ENCODE assay signal across 15 mouse cellular contexts in genomic region chr10:112742123-112742522, GRCm38 (mm10).
A peak's percentile ranks its signal among the peaks of the same experiment; 100 is the strongest.
DNase-seq lines count a peak whose midpoint lies in the region; TF ChIP-seq lines count a peak whose summit lies in the region.
"Had no signal": no experiment of that assay in that cellular context is flagged by ENCODE, and none has a peak within 500 bp of the region (broad histone marks: within the 10 kb centered on the region; RNA-seq: fewer than 3 reads in every experiment).

No protein-coding gene starts in this region.

- TF ChIP-seq POLR2A in CH12.LX (IDR thresholded peaks at IDR 0.05; ENCODE audit: low read depth, low read length), result no peak

- peak; percentile 76 for DNase-seq in CH12.LX (ENCODE audit: extremely low read depth)
- no peak for DNase-seq in gastrocnemius, postnatal 25 days
- DNase-seq: adrenal gland, adult 2 months; adrenal gland, adult 8-10 months; adrenal gland, postnatal 10 days; adrenal gland, postnatal 14 days; adrenal gland, postnatal 25 days; adrenal gland, postnatal 36 days; B cell, adult 2 months; cerebellum, adult 11 months; cerebellum, adult 11-12 months; cerebellum, adult 18-20 months; cerebellum, adult 2 months; cerebellum, adult 8-10 months had no signal

- no peaks in the 10 kb centered on the region for H3K27me3 ChIP-seq in CH12.LX (replicated peaks)

- no peak overlapping the region for H3K27ac ChIP-seq in CH12.LX (ENCODE audit: insufficient read depth, low read depth)

- no peaks in the 10 kb centered on the region for H3K36me3 ChIP-seq in CH12.LX (replicated peaks in 1 of 2; ENCODE audit: control insufficient read depth in 1 of 2, insufficient read depth in 1 of 2, low read length in 1 of 2)
- H3K36me3 ChIP-seq: G1E had no signal

- TF ChIP-seq EP300 in CH12.LX (IDR thresholded peaks at IDR 0.05; ENCODE audit: low read length), result peak; percentile 72

- H3K4me3 ChIP-seq in CH12.LX (replicated peaks in 1 of 3; ENCODE audit: low read depth in 2 of 3, low read length in 2 of 3, poor library complexity in 1 of 3), result no peak overlapping the region

- TF ChIP-seq CTCF in CH12.LX (conservative IDR thresholded peaks at IDR 0.05 in 1 of 2, IDR thresholded peaks at IDR 0.05 in 1 of 2; ENCODE audit: low read depth in 2 of 2, low read length in 2 of 2), result no peak

- no peak overlapping the region for H3K9ac ChIP-seq in CH12.LX (ENCODE audit: insufficient read depth, low read depth)

- in situ Hi-C loops in CH12.LX (cut with MboI; ENCODE audit: low pct_ligation_motif_present, low pct_unique_long_range_greater_than_20kb, low sequenced_read_pairs), result no loop called here

- no peak; the same call in 1 of the 2 replicates for TF ChIP-seq RAD21 in CH12.LX (IDR thresholded peaks at IDR 0.05; ENCODE audit: low read depth, low read length)

- H3K4me2 ChIP-seq in CH12.LX (ENCODE audit: insufficient read depth, low read depth, poor library complexity, severe bottlenecking), result peak overlapping the region; percentile 65; the same call in 1 of the 2 replicates

- H3K9me3 ChIP-seq in CH12.LX (replicated peaks; ENCODE audit: low read length), result no peaks in the 10 kb centered on the region
- H3K9me3 ChIP-seq: G1E had no signal

- no peaks in the 10 kb centered on the region for H3K79me2 ChIP-seq in CH12.LX (replicated peaks; ENCODE audit: control insufficient read depth, extremely low read depth, insufficient read depth, poor library complexity, severe bottlenecking)

- peaks cover 9 to 27% of the 10 kb centered on the region in 2 experiments for H3K4me1 ChIP-seq in CH12.LX (ENCODE audit: control insufficient read depth in 1 of 2, insufficient read depth in 2 of 2)

- dilution Hi-C loops in CH12.LX (cut with MboI; ENCODE audit: extremely low pct_ligation_motif_present, extremely low pct_unique_long_range_greater_than_20kb, low sequenced_read_pairs), result no loop called here

TF ChIP-seq in CH12.LX, 34 proteins besides CTCF, POLR2A, EP300 and RAD21:
- TF ChIP-seq ZKSCAN1 (IDR thresholded peaks at IDR 0.05; ENCODE audit: borderline replicate concordance, low read depth, low read length) (no peak), MXI1 (IDR thresholded peaks at IDR 0.05; ENCODE audit: low read depth, low read length) (no peak), PAX5 (IDR thresholded peaks at IDR 0.05; ENCODE audit: low read length) (no peak), NRF1 (IDR thresholded peaks at IDR 0.05; ENCODE audit: low read depth, low read length) (no peak), NELFE (IDR thresholded peaks at IDR 0.05; ENCODE audit: low read depth, low read length) (no peak), JUN (IDR thresholded peaks at IDR 0.05; ENCODE audit: insufficient read depth, low read depth, low read length) (no peak; the same call in 1 of the 2 replicates), ZNF384 (IDR thresholded peaks at IDR 0.05; ENCODE audit: low read depth, low read length) (peak; percentile 64; the same call in 1 of the 2 replicates), USF2 (conservative IDR thresholded peaks at IDR 0.05; ENCODE audit: low read depth, low read length) (no peak), RCOR1 (conservative IDR thresholded peaks at IDR 0.05; ENCODE audit: low read depth, low read length) (no peak), CHD1 (IDR thresholded peaks at IDR 0.05; ENCODE audit: low read depth, low read length) (no peak), POLR2AphosphoS2 (IDR thresholded peaks at IDR 0.05; ENCODE audit: low read depth, low read length) (no peak), MAZ (IDR thresholded peaks at IDR 0.05; ENCODE audit: low read depth, low read length) (no peak), ETS1 (conservative IDR thresholded peaks at IDR 0.05; ENCODE audit: low read depth, low read length) (peak; percentile 24; the same call in 1 of the 2 replicates), JUND (conservative IDR thresholded peaks at IDR 0.05; ENCODE audit: low read depth, low read length) (peak; percentile 42), MYC (IDR thresholded peaks at IDR 0.05; ENCODE audit: low read depth, low read length) (0 out of 2 replicates have a peak, but pooled peaks have one; percentile 28), TBP (conservative IDR thresholded peaks at IDR 0.05; ENCODE audit: low read depth, low read length) (0 out of 2 replicates have a peak, but pooled peaks have one; percentile 20), USF1 (IDR thresholded peaks at IDR 0.05; ENCODE audit: low read depth, low read length) (no peak), MAX (IDR thresholded peaks at IDR 0.05; ENCODE audit: low read length) (no peak), UBTF (IDR thresholded peaks at IDR 0.05; ENCODE audit: low read depth, low read length) (no peak), KAT2A (IDR thresholded peaks at IDR 0.05; ENCODE audit: insufficient replicate concordance, low read length) (no peak), CHD2 (IDR thresholded peaks at IDR 0.05; ENCODE audit: low read length) (no peak; the same call in 1 of the 2 replicates), ZC3H11A (IDR thresholded peaks at IDR 0.05; ENCODE audit: low read depth, low read length) (no peak), GABPA (IDR thresholded peaks at IDR 0.05; ENCODE audit: insufficient replicate concordance, low read depth, low read length) (no peak), ZMIZ1 (IDR thresholded peaks at IDR 0.05; ENCODE audit: low read depth, low read length) (no peak), SMC3 (IDR thresholded peaks at IDR 0.05; ENCODE audit: low read depth, low read length) (peak; percentile 12), BHLHE40 (IDR thresholded peaks at IDR 0.05; ENCODE audit: low read depth, low read length) (no peak), TCF12 (IDR thresholded peaks at IDR 0.05; ENCODE audit: low read depth, low read length) (peak; percentile 41; the same call in 1 of the 2 replicates), MEF2A (IDR thresholded peaks at IDR 0.05; ENCODE audit: borderline replicate concordance, low read depth, low read length) (no peak), SIN3A (IDR thresholded peaks at IDR 0.05; ENCODE audit: low read length) (no peak), IRF4 (IDR thresholded peaks at IDR 0.05; ENCODE audit: low read depth, low read length) (peak; percentile 52; the same call in 1 of the 2 replicates), MAFK (IDR thresholded peaks at IDR 0.05; ENCODE audit: insufficient replicate concordance, low read length) (no peak), ELF1 (IDR thresholded peaks at IDR 0.05; ENCODE audit: low read depth, low read length) (peak; percentile 69), E2F4 (IDR thresholded peaks at IDR 0.05; ENCODE audit: insufficient replicate concordance, low read depth, low read length) (no peak), HCFC1 (IDR thresholded peaks at IDR 0.05; ENCODE audit: low read depth, low read length) (no peak)
